Mouse (Mus musculus): ENCODE measurements around the gene Ccdc80. TPM values are rescaled to one million over a fixed set of nuclear protein-coding genes. Genes with fewer than 3 reads are reported as not detected.
A peak's percentile ranks its signal among the peaks of the same experiment; 100 is the strongest.

The Ccdc80 gene
- polyA plus RNA-seq, 1 experiment from 2014 or later, result 23.3 TPM

GRCm38 (mm10) chr16:45094136-45094756 is 1.0 kb downstream of the Ccdc80 start:
- 9% methylated on average over 9 of the region's 9 CpGs for WGBS
- H3K36me3 ChIP-seq, result no peaks in the 10 kb centered on the region
- peak; percentile 66 for ATAC-seq (ENCODE audit: low FRiP score)
- 0 out of 2 replicates have a peak overlapping the region, but pooled peaks have one; percentile 54 for H3K27ac ChIP-seq (replicated peaks)
- H3K4me3 ChIP-seq (replicated peaks), result peak overlapping the region; percentile 40
- H3K9me3 ChIP-seq (replicated peaks), result no peaks in the 10 kb centered on the region
- H3K4me1 ChIP-seq, result peaks cover 27% of the 10 kb centered on the region
- peak overlapping the region; percentile 61 for H3K4me2 ChIP-seq
- peak overlapping the region; percentile 50 for H3K9ac ChIP-seq (replicated peaks)
- H3K27me3 ChIP-seq (replicated peaks), result no peaks in the 10 kb centered on the region

- Histone ChIP-seq H3K4me2 (peak overlapping the region; percentile 61), H3K9ac (replicated peaks) (no peak overlapping the region), H3K9me3 (replicated peaks) (no peaks in the 10 kb centered on the region), H3K4me3 (replicated peaks) (no peak overlapping the region), H3K36me3 (no peaks in the 10 kb centered on the region), H3K27me3 (replicated peaks) (no peaks in the 10 kb centered on the region), H3K27ac (replicated peaks) (no peak overlapping the region), H3K4me1 (peaks cover 27% of the 10 kb centered on the region)
- WGBS, result 94% methylated on average over 13 of the region's 13 CpGs
- ATAC-seq (ENCODE audit: low FRiP score), result no peak
Measured at GRCm38 (mm10) chr16:45095030-45095429, 1.8 kb downstream of the Ccdc80 start.

GRCm38 (mm10) chr16:45095561-45096482 is 2.6 kb downstream of the Ccdc80 start:
- no peak overlapping the region for H3K27ac ChIP-seq (replicated peaks)
- H3K4me2 ChIP-seq, result peak overlapping the region; percentile 61
- peaks cover 27% of the 10 kb centered on the region for H3K4me1 ChIP-seq
- H3K9ac ChIP-seq (replicated peaks), result no peak overlapping the region
- peak; percentile 12; the same call in 1 of the 2 replicates for ATAC-seq (ENCODE audit: low FRiP score)
- no peaks in the 10 kb centered on the region for H3K36me3 ChIP-seq
- H3K9me3 ChIP-seq (replicated peaks), result no peaks in the 10 kb centered on the region
- WGBS, result 83% methylated on average over 26 of the region's 26 CpGs
- no peaks in the 10 kb centered on the region for H3K27me3 ChIP-seq (replicated peaks)
- H3K4me3 ChIP-seq (replicated peaks), result no peak overlapping the region

- 94% methylated on average over 2 of the region's 2 CpGs for WGBS
- peaks cover 27% of the 10 kb centered on the region for H3K4me1 ChIP-seq
- 0 out of 2 replicates have a peak overlapping the region, but pooled peaks have one; percentile 61 for H3K4me2 ChIP-seq
- ATAC-seq (ENCODE audit: low FRiP score), result no peak
- no peak overlapping the region for H3K4me3 ChIP-seq (replicated peaks)
- H3K36me3 ChIP-seq, result no peaks in the 10 kb centered on the region
- no peaks in the 10 kb centered on the region for H3K9me3 ChIP-seq (replicated peaks)
- H3K27ac ChIP-seq (replicated peaks), result no peak overlapping the region
- H3K9ac ChIP-seq (replicated peaks), result no peak overlapping the region
- H3K27me3 ChIP-seq (replicated peaks), result no peaks in the 10 kb centered on the region
Measured at GRCm38 (mm10) chr16:45097467-45097866, 4.3 kb downstream of the Ccdc80 start.

DNA sequence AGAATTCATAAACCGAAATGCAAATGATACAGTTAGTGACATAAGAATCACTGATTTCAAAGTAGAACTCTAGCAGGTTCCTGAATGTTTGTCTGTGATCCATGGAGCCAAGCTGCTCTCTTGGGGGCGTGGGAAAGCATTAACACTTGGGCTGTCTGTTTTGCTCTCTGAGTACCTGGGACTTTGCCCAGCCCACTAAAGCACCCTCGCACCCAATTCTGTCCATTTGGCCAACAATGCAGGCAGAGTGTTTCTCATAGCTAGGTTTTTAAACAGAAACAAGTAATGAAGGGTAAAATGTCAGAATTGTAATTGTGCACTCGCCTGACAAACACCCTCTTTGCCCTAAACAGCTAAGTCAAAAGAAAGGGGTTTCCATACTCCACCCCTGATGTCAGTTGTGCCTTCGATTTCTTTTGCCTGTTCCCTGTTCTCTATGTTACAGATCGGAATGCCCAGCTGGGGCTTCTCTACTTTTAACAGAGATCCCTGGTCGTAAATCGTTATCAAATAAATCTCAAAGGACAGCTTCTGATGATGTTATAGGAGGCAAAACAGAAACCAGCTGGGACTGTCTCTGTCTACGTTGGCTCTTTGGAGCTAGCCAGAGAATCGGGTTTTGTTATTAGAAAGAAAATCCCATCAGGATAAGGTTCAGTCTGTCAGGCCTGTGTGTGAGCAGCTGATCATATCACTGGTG is 5.1 kb downstream of the Ccdc80 start:
- Histone ChIP-seq H3K27me3 (replicated peaks) (no peaks in the 10 kb centered on the region), H3K9me3 (replicated peaks) (no peaks in the 10 kb centered on the region), H3K4me1 (peaks cover 27% of the 10 kb centered on the region), H3K9ac (replicated peaks) (no peak overlapping the region), H3K27ac (replicated peaks) (peak overlapping the region; percentile 39; the same call in 1 of the 2 replicates), H3K4me3 (replicated peaks) (no peak overlapping the region), H3K36me3 (no peaks in the 10 kb centered on the region), H3K4me2 (peak overlapping the region; percentile 26)
- WGBS, result 31% methylated on average over 10 of the region's 10 CpGs
- peak; percentile 7; the same call in 1 of the 2 replicates for ATAC-seq (ENCODE audit: low FRiP score)

DNA sequence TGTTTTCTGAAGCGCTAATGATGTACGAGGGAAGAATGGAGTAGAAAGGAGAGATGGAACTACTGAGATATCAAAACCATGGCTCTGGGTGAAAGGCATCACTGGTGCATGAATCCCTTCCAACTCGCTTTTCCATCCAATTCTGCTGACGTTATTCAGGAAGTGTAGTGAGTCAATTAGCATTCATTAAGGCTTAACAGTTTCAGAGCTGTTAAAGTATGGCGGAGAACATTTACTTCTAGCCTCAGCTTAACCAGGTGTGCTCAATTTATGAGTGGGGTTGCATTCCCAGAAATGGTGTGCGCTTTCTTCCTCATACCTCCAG is 5.6 kb downstream of the Ccdc80 start:
- ATAC-seq (ENCODE audit: low FRiP score), result no peak
- no peaks in the 10 kb centered on the region for H3K9me3 ChIP-seq (replicated peaks)
- peaks cover 27% of the 10 kb centered on the region for H3K4me1 ChIP-seq
- H3K4me2 ChIP-seq, result peak overlapping the region; percentile 26
- H3K36me3 ChIP-seq, result no peaks in the 10 kb centered on the region
- H3K27ac ChIP-seq (replicated peaks), result peak overlapping the region; percentile 39; the same call in 1 of the 2 replicates
- H3K9ac ChIP-seq (replicated peaks), result no peak overlapping the region
- no peak overlapping the region for H3K4me3 ChIP-seq (replicated peaks)
- no peaks in the 10 kb centered on the region for H3K27me3 ChIP-seq (replicated peaks)
- 31% methylated on average over 6 of the region's 6 CpGs for WGBS

DNA sequence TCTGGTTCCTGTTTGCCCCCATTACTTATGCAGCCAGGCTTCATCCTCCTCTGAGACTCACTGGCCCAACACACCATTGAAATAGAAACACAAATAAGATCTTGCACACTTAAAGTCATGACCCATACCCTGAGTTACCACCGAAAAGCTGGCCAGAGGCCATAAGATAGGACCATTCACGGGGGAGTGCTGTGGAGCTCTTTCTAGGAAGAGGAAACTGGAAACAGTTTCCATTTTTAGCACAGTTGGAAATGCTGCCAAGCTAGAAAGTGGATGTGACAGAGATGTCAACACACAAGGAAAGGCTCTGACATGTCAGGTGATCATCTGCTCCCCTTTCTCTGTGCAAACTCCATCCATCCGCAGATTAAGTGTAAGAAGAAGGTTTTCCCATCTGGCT is 7.7 kb downstream of the Ccdc80 start:
- Histone ChIP-seq H3K4me2 (no peak overlapping the region), H3K36me3 (no peaks in the 10 kb centered on the region), H3K9ac (replicated peaks) (no peak overlapping the region), H3K9me3 (replicated peaks) (no peaks in the 10 kb centered on the region), H3K27me3 (replicated peaks) (no peaks in the 10 kb centered on the region), H3K4me3 (replicated peaks) (no peak overlapping the region), H3K27ac (replicated peaks) (no peak overlapping the region), H3K4me1 (peaks cover 15% of the 10 kb centered on the region)
- no peak for ATAC-seq (ENCODE audit: low FRiP score)
- WGBS, result 77% methylated on average over 3 of the region's 3 CpGs

- Histone ChIP-seq H3K36me3 (no peaks in the 10 kb centered on the region), H3K4me2 (no peak overlapping the region), H3K4me1 (no peaks in the 10 kb centered on the region), H3K9me3 (replicated peaks) (no peaks in the 10 kb centered on the region), H3K4me3 (replicated peaks) (no peak overlapping the region), H3K27me3 (replicated peaks) (no peaks in the 10 kb centered on the region), H3K9ac (replicated peaks) (no peak overlapping the region), H3K27ac (replicated peaks) (no peak overlapping the region)
- ATAC-seq (ENCODE audit: low FRiP score), result no peak
- WGBS, result 76% methylated on average over 3 of the region's 3 CpGs
Measured at GRCm38 (mm10) chr16:45104993-45105392, 11.8 kb downstream of the Ccdc80 start.

DNA sequence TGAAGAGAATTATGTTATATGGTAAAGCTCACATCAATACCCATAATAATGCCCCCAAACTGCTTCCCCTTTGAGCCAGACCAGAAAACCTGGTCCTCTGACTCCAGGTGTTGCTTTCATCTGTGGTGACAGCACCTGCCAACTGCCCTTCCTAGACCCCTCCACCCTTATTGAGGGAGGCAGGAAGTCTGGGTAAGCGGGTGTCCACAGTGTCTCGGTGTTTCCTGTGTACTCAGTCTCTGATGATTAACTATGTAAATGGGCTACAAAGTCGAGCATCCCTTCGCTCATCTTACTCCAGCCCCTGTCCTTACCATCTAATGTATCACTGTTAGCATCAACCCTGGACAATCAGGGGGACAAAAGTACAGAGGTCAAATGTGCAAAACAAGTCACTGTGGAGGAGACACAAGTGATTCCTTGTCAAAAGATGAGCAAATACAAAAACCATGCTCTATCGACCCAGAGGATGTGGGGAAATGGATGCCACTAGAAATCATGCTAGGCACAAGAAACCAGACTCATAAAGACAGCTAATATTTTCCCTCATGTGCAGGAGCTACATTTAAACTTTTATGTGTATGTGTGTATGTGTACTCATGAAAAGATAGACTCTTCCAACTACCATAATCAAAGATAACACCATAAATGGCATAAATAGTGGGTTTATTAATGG is 15.1 kb downstream of the Ccdc80 start:
- H3K9me3 ChIP-seq (replicated peaks), result no peaks in the 10 kb centered on the region
- H3K4me3 ChIP-seq (replicated peaks), result no peak overlapping the region
- no peaks in the 10 kb centered on the region for H3K36me3 ChIP-seq
- no peak overlapping the region for H3K27ac ChIP-seq (replicated peaks)
- 74% methylated on average over 5 of the region's 5 CpGs for WGBS
- no peak for ATAC-seq (ENCODE audit: low FRiP score)
- no peak overlapping the region for H3K9ac ChIP-seq (replicated peaks)
- no peak overlapping the region for H3K4me2 ChIP-seq
- no peaks in the 10 kb centered on the region for H3K27me3 ChIP-seq (replicated peaks)
- no peaks in the 10 kb centered on the region for H3K4me1 ChIP-seq

GRCm38 (mm10) chr16:45110498-45110897 is 17.3 kb downstream of the Ccdc80 start:
- no peak overlapping the region for H3K27ac ChIP-seq (replicated peaks)
- no peaks in the 10 kb centered on the region for H3K27me3 ChIP-seq (replicated peaks)
- H3K9ac ChIP-seq (replicated peaks), result no peak overlapping the region
- no peak for ATAC-seq (ENCODE audit: low FRiP score)
- 73% methylated on average over 4 of the region's 4 CpGs for WGBS
- no peaks in the 10 kb centered on the region for H3K4me1 ChIP-seq
- H3K9me3 ChIP-seq (replicated peaks), result no peaks in the 10 kb centered on the region
- no peaks in the 10 kb centered on the region for H3K36me3 ChIP-seq
- no peak overlapping the region for H3K4me3 ChIP-seq (replicated peaks)
- no peak overlapping the region for H3K4me2 ChIP-seq

DNA sequence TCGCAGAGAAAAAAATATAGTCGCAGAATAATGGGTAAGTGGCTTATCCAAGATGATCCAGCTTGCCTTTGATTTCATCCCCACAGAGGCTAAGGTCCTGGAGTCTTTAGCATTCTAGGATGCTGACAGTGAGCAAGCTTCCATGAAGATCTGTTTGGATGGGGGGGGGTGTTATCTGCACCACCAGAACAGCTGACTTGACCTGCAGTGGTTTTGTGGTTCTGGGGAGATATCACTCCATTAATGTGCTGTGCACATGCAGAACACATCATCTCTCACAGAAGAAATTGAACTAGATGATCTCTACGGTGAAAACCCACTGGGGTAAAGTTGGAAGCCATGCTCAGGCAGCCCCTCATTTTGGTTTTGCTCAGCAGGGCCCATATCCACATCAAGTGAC is 24.0 kb downstream of the Ccdc80 start:
- no peak for ATAC-seq (ENCODE audit: low FRiP score)
- Histone ChIP-seq H3K27ac (replicated peaks) (no peak overlapping the region), H3K4me1 (0 out of 2 replicates have a peak, but pooled peaks cover 4% of the 10 kb centered on the region), H3K4me2 (no peak overlapping the region), H3K36me3 (no peaks in the 10 kb centered on the region), H3K9ac (replicated peaks) (no peak overlapping the region), H3K27me3 (replicated peaks) (no peaks in the 10 kb centered on the region), H3K4me3 (replicated peaks) (no peak overlapping the region), H3K9me3 (replicated peaks) (no peaks in the 10 kb centered on the region)
- 97% methylated on average over 3 of the region's 3 CpGs for WGBS

Data from neural tube, embryonic 15.5 days (tissue).